Mouse (Mus musculus): ENCODE results near the gene Cspg5.

DNA sequence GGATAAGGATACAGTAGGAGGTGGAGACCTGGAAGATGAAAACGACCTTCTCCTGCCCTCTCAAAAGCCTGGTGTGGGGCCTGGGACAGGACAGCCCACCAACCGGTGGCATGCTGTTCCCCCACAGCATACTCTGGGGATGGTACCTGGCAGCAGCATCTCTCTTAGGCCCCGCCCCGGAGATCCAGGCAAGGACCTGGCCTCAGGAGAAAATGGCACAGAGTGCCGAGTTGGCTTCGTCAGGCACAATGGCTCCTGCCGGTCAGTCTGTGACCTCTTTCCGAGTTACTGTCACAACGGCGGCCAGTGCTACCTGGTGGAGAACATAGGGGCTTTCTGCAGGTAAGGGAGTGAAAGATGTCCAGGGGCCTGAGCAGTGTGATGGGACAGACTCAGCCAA, 3.5 kb downstream of the Cspg5 start:
- TF ChIP-seq CTCF (conservative IDR thresholded peaks at IDR 0.05; ENCODE audit: insufficient read depth, insufficient read length, low read depth, low read length) (no peak), POLR2A (IDR thresholded peaks at IDR 0.05; ENCODE audit: low read depth, low read length) (no peak)

Data from kidney, adult 2 months (tissue).